Mouse (Mus musculus) heart, postnatal 0 days (tissue): ENCODE measurements around the gene Pde4d.

Source experiments
- CTCF ChIP-seq: IDR thresholded peaks from 2 replicates; pipeline ENCODE4 v1.5.1; 2016; ENCODE audit warnings: antibody characterized with exemption, control low read depth, low read depth
- EP300 ChIP-seq: IDR thresholded peaks from 2 replicates; pipeline ENCODE4 v1.6.1; 2016; ENCODE audit warnings: antibody characterized with exemption, low read depth

- TF ChIP-seq CTCF (no peak), EP300 (no peak)
These were observed 412.0 kb downstream of the Pde4d start for GRCm38 (mm10) chr13:108861707-108862106.
